Mouse (Mus musculus) liver, embryonic 14.5 days (tissue): ENCODE data around the gene Tkt.
A peak's percentile ranks its signal among the peaks of the same experiment; 100 is the strongest.

ENCODE experiments used
- CTCF ChIP-seq: IDR thresholded peaks from 2 replicates; pipeline ENCODE4 v1.5.1; 2016; ENCODE audit warnings: antibody characterized with exemption, low read depth, control low read depth
- EP300 ChIP-seq: IDR thresholded peaks from 2 replicates; pipeline ENCODE4 v1.6.1; 2016; ENCODE audit warnings: antibody characterized with exemption, low read depth

DNA sequence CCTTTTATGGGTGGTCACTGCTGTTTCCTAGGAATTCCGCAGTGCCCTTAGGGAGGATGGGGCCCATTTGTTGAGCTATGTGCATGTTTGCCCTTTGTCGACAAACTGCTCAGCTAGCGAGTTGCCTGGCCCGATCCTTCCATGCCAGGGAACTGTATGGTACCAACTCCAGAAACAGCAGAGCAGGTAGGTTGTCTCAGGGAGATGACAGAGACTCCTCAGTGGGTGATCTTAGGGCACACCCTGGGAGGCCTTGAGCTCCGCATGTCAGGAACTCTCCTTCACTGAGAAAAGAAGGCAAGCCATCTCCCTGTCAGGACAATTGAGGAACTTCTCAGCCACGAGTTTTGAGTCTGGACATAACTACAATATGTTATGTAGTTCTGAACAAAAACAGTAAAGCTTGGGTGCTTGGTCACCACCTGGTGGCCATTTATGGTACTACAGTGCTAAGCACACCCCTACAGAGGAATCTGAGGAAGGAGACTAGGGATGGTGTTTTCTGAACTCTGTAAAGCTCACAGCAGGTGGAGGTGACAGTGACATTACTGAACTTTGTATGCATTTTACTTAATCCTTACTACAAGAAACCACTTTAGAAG, 25.9 kb downstream of the Tkt start:
- TF ChIP-seq CTCF (peak; percentile 93), EP300 (no peak)
